Mouse (Mus musculus): ENCODE measurements around the gene Gm28043. TPM values are rescaled to one million over a fixed set of nuclear protein-coding genes. Genes with fewer than 3 reads are reported as not detected.
A peak's percentile ranks its signal among the peaks of the same experiment; 100 is the strongest.

Gm28043 gene
- polyA plus RNA-seq, 1 experiment from 2014 or later, result 1.6 TPM

DNA sequence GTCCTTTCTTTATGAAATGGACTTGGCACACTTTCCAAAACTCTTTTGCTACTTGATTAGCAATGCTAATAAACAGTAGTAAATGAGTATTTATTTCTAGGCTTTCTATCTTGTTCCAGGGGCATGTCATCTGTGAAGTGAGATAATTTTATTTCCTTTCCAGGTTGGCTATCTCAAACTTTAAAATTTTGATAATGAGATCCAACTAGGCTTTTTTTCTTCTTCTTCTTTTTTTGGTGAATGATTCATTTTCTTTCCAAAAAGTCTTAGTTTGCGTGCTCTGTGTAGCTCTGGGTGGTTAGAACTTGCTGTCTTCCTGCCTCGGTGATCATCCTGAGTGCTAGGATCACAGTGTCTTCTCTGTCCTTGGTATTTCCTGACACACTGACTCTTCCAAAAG is 78.2 kb downstream of the Gm28043 start:
- Histone ChIP-seq H3K4me3 (ENCODE audit: low read depth, low read length) (no peak overlapping the region), H3K4me1 (ENCODE audit: control insufficient read depth, insufficient read depth, low read length) (no peaks in the 10 kb centered on the region), H3K36me3 (ENCODE audit: control insufficient read depth, insufficient read depth, low read length) (peaks cover 25% of the 10 kb centered on the region), H3K9me3 (replicated peaks; ENCODE audit: control insufficient read depth, low read length, poor library complexity, severe bottlenecking) (no peaks in the 10 kb centered on the region), H3K4me2 (ENCODE audit: low read length) (no peak overlapping the region), H3K27me3 (ENCODE audit: control insufficient read depth, insufficient read depth, low read depth, low read length) (no peaks in the 10 kb centered on the region), H3K27ac (ENCODE audit: low read length) (no peak overlapping the region), H3K9ac (ENCODE audit: low read depth, low read length) (no peak overlapping the region)
- ATAC-seq, result no peak
- WGBS, result 92% methylated on average over 2 of the region's 2 CpGs

DNA sequence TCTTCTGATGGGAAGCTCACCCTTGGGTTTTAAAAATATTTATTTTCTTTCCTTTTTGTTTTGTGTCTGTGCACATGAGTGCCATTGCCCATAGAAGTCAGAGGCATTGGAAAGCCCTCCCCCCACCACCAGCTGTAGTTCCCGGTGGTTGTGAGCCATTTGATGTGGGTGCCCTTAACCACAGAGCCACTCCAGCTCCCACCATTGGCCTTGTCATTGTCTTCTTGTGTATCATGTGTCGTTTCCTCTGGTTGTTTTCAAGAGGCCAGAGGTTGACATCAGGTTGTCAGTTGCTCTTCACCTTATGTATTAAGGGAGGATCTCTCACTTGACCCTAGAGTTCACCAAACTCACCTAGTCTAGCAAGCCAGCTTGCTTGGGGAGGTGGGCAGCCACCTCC is 78.9 kb downstream of the Gm28043 start:
- no peak for ATAC-seq
- H3K4me3 ChIP-seq (ENCODE audit: low read depth, low read length), result no peak overlapping the region
- no peaks in the 10 kb centered on the region for H3K4me1 ChIP-seq (ENCODE audit: control insufficient read depth, insufficient read depth, low read length)
- no peaks in the 10 kb centered on the region for H3K27me3 ChIP-seq (ENCODE audit: control insufficient read depth, insufficient read depth, low read depth, low read length)
- H3K9me3 ChIP-seq (replicated peaks; ENCODE audit: control insufficient read depth, low read length, poor library complexity, severe bottlenecking), result no peaks in the 10 kb centered on the region
- H3K4me2 ChIP-seq (ENCODE audit: low read length), result no peak overlapping the region
- peaks cover 27% of the 10 kb centered on the region for H3K36me3 ChIP-seq (ENCODE audit: control insufficient read depth, insufficient read depth, low read length)
- no peak overlapping the region for H3K27ac ChIP-seq (ENCODE audit: low read length)
- H3K9ac ChIP-seq (ENCODE audit: low read depth, low read length), result no peak overlapping the region
- 84% methylated on average over 2 of the region's 2 CpGs for WGBS

GRCm38 (mm10) chr17:29694516-29694915 is 79.8 kb downstream of the Gm28043 start:
- Histone ChIP-seq H3K36me3 (ENCODE audit: control insufficient read depth, insufficient read depth, low read length) (peaks cover 26% of the 10 kb centered on the region), H3K4me2 (ENCODE audit: low read length) (no peak overlapping the region), H3K27ac (ENCODE audit: low read length) (no peak overlapping the region), H3K27me3 (ENCODE audit: control insufficient read depth, insufficient read depth, low read depth, low read length) (no peaks in the 10 kb centered on the region), H3K4me1 (ENCODE audit: control insufficient read depth, insufficient read depth, low read length) (no peaks in the 10 kb centered on the region), H3K9me3 (replicated peaks; ENCODE audit: control insufficient read depth, low read length, poor library complexity, severe bottlenecking) (no peaks in the 10 kb centered on the region), H3K4me3 (ENCODE audit: low read depth, low read length) (no peak overlapping the region), H3K9ac (ENCODE audit: low read depth, low read length) (no peak overlapping the region)
- WGBS, result 87% methylated on average over 4 of the region's 4 CpGs
- no peak for ATAC-seq

GRCm38 (mm10) chr17:29696940-29697339 is 82.3 kb downstream of the Gm28043 start:
- no peak overlapping the region for H3K27ac ChIP-seq (ENCODE audit: low read length)
- no peaks in the 10 kb centered on the region for H3K27me3 ChIP-seq (ENCODE audit: control insufficient read depth, insufficient read depth, low read depth, low read length)
- no peak overlapping the region for H3K9ac ChIP-seq (ENCODE audit: low read depth, low read length)
- no peaks in the 10 kb centered on the region for H3K9me3 ChIP-seq (replicated peaks; ENCODE audit: control insufficient read depth, low read length, poor library complexity, severe bottlenecking)
- no peaks in the 10 kb centered on the region for H3K4me1 ChIP-seq (ENCODE audit: control insufficient read depth, insufficient read depth, low read length)
- peaks cover 27% of the 10 kb centered on the region for H3K36me3 ChIP-seq (ENCODE audit: control insufficient read depth, insufficient read depth, low read length)
- no peak for ATAC-seq
- 96% methylated on average over 8 of the region's 8 CpGs for WGBS
- no peak overlapping the region for H3K4me3 ChIP-seq (ENCODE audit: low read depth, low read length)
- H3K4me2 ChIP-seq (ENCODE audit: low read length), result no peak overlapping the region

GRCm38 (mm10) chr17:29698421-29698820 is 83.7 kb downstream of the Gm28043 start:
- WGBS, result 82% methylated on average over 6 of the region's 6 CpGs
- Histone ChIP-seq H3K27me3 (ENCODE audit: control insufficient read depth, insufficient read depth, low read depth, low read length) (no peaks in the 10 kb centered on the region), H3K27ac (ENCODE audit: low read length) (no peak overlapping the region), H3K4me1 (ENCODE audit: control insufficient read depth, insufficient read depth, low read length) (peaks cover 6% of the 10 kb centered on the region; the same call in 1 of the 2 replicates), H3K36me3 (ENCODE audit: control insufficient read depth, insufficient read depth, low read length) (peaks cover 30% of the 10 kb centered on the region), H3K9me3 (replicated peaks; ENCODE audit: control insufficient read depth, low read length, poor library complexity, severe bottlenecking) (no peaks in the 10 kb centered on the region), H3K4me3 (ENCODE audit: low read depth, low read length) (no peak overlapping the region), H3K4me2 (ENCODE audit: low read length) (no peak overlapping the region), H3K9ac (ENCODE audit: low read depth, low read length) (no peak overlapping the region)
- ATAC-seq, result no peak

DNA sequence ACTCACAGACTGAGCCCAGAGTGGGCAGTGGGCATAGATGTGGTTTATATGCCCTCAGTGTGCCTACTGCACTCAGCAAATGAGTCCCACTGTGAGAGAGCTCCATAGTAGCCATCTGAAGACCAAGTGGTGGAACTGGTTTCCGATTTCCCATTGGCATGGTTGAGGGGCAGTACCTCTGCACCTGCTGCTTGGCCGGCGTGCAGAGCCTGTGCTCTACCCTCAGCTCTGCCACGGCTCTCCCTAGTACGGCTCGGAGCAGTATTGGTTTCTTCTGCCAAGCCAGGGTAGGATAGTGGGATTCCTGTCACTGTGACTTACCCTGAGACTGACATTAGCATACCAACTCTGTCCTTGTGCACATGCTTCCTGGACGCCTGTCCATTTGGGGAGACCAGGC is 85.9 kb downstream of the Gm28043 start:
- WGBS, result 95% methylated on average over 7 of the region's 7 CpGs

DNA sequence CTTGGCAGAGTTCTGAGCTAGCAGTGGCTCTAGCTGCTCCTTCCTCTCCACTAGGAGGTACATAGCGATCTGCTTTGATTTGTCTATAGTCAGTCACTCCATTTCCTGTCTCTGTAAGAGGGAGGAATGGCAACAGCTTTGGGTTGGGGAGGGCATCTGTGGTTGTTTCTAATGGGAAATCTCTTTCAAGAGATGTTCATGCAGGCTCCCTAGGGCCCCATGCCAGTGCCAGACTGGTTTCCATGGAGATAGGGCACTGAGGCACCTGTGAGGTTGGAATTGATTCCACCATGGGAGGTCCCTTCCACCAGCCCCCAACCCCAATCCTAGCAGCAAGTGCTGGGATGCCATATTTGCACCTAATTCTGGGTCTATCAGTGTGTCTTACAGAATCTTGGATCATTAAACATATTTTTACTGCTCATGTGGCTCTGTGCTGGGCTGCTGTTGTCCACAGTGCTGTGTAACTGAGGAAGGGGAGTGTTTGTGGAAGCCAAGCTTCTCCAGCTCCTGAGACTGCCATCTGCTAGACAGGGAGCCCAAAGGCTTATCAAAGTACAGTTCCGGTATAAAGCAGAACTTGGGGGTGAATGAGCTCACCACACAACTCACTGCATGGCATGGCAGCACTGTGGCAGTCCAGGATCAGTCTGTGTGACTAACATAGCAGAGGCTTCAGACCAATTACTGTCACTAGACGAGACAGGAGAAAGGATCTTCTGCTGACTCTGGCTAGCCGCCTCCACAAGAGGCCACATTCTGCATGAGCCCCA is 88.4 kb downstream of the Gm28043 start:
- no peak for ATAC-seq
- H3K27ac ChIP-seq (ENCODE audit: low read length), result 0 out of 2 replicates have a peak overlapping the region, but pooled peaks have one; percentile 6
- peaks cover 12% of the 10 kb centered on the region for H3K36me3 ChIP-seq (ENCODE audit: control insufficient read depth, insufficient read depth, low read length)
- no peaks in the 10 kb centered on the region for H3K9me3 ChIP-seq (replicated peaks; ENCODE audit: control insufficient read depth, low read length, poor library complexity, severe bottlenecking)
- no peak overlapping the region for H3K4me3 ChIP-seq (ENCODE audit: low read depth, low read length)
- 0 out of 2 replicates have a peak overlapping the region, but pooled peaks have one; percentile 23 for H3K9ac ChIP-seq (ENCODE audit: low read depth, low read length)
- peaks cover 22% of the 10 kb centered on the region for H3K4me1 ChIP-seq (ENCODE audit: control insufficient read depth, insufficient read depth, low read length)
- H3K4me2 ChIP-seq (ENCODE audit: low read length), result no peak overlapping the region
- 82% methylated on average over 4 of the region's 4 CpGs for WGBS
- no peaks in the 10 kb centered on the region for H3K27me3 ChIP-seq (ENCODE audit: control insufficient read depth, insufficient read depth, low read depth, low read length)

More for the DNA sequence above, 85.9 kb downstream of the Gm28043 start:
- Histone ChIP-seq H3K4me1 (ENCODE audit: control insufficient read depth, insufficient read depth, low read length) (peaks cover 6% of the 10 kb centered on the region; the same call in 1 of the 2 replicates), H3K36me3 (ENCODE audit: control insufficient read depth, insufficient read depth, low read length) (peaks cover 21% of the 10 kb centered on the region), H3K4me2 (ENCODE audit: low read length) (no peak overlapping the region), H3K27me3 (ENCODE audit: control insufficient read depth, insufficient read depth, low read depth, low read length) (no peaks in the 10 kb centered on the region), H3K9me3 (replicated peaks; ENCODE audit: control insufficient read depth, low read length, poor library complexity, severe bottlenecking) (no peaks in the 10 kb centered on the region), H3K27ac (ENCODE audit: low read length) (no peak overlapping the region), H3K9ac (ENCODE audit: low read depth, low read length) (no peak overlapping the region), H3K4me3 (ENCODE audit: low read depth, low read length) (no peak overlapping the region)
- ATAC-seq, result no peak

DNA sequence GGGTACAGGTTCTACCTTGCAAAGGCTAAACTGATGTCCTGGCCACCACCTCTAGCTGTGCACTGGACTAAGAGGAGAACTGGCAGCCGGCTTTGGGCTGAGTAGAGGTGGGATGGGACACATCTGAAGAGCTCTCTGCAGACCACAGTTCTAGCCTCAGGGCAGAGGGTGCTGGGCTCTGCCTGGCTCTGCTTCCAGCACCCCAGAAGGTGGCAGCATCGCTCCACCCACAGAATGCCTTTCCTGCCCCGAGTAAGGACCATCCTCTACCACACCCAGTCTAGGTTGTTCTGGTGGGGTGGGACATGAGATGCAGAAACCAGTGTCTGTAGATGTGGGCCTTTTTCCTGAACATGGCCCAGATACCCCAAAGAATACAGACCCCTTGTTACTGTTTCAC is 90.1 kb downstream of the Gm28043 start:
- no peak overlapping the region for H3K27ac ChIP-seq (ENCODE audit: low read length)
- peak; percentile 56; the same call in 1 of the 2 replicates for ATAC-seq
- no peaks in the 10 kb centered on the region for H3K27me3 ChIP-seq (ENCODE audit: control insufficient read depth, insufficient read depth, low read depth, low read length)
- peaks cover 33% of the 10 kb centered on the region for H3K4me1 ChIP-seq (ENCODE audit: control insufficient read depth, insufficient read depth, low read length)
- no peak overlapping the region for H3K9ac ChIP-seq (ENCODE audit: low read depth, low read length)
- H3K4me3 ChIP-seq (ENCODE audit: low read depth, low read length), result no peak overlapping the region
- H3K4me2 ChIP-seq (ENCODE audit: low read length), result no peak overlapping the region
- H3K9me3 ChIP-seq (replicated peaks; ENCODE audit: control insufficient read depth, low read length, poor library complexity, severe bottlenecking), result no peaks in the 10 kb centered on the region
- H3K36me3 ChIP-seq (ENCODE audit: control insufficient read depth, insufficient read depth, low read length), result peaks cover 9% of the 10 kb centered on the region
- 29% methylated on average over 3 of the region's 3 CpGs for WGBS

DNA sequence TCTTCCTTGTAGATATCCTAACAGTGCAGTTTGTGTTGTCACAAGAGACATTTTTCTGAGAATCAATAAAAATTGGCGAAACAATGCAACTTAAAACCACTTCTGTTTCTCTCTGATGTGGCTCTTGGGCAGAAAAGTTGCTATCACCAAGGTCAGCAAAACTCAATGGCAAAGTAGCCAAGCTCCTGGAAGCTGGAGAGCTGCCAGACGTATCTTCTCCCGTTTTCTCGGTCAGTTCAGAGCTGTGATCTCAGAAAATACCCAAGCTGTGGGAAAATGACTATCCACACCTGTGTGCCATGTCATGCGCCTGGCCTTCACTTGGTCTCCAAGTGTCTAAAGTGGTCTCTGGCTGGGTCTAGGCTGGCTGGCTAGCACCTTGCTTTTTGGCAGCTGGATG is 91.2 kb downstream of the Gm28043 start:
- peaks cover 2% of the 10 kb centered on the region; the same call in 1 of the 2 replicates for H3K36me3 ChIP-seq (ENCODE audit: control insufficient read depth, insufficient read depth, low read length)
- no peaks in the 10 kb centered on the region for H3K9me3 ChIP-seq (replicated peaks; ENCODE audit: control insufficient read depth, low read length, poor library complexity, severe bottlenecking)
- no peak overlapping the region for H3K4me2 ChIP-seq (ENCODE audit: low read length)
- 84% methylated on average over 5 of the region's 5 CpGs for WGBS
- no peak overlapping the region for H3K4me3 ChIP-seq (ENCODE audit: low read depth, low read length)
- H3K9ac ChIP-seq (ENCODE audit: low read depth, low read length), result no peak overlapping the region
- H3K27me3 ChIP-seq (ENCODE audit: control insufficient read depth, insufficient read depth, low read depth, low read length), result no peaks in the 10 kb centered on the region
- ATAC-seq, result no peak
- H3K27ac ChIP-seq (ENCODE audit: low read length), result no peak overlapping the region
- H3K4me1 ChIP-seq (ENCODE audit: control insufficient read depth, insufficient read depth, low read length), result peaks cover 43% of the 10 kb centered on the region

All from midbrain, embryonic 16.5 days (tissue).